Mouse (Mus musculus) heart, adult 8-10 months (tissue): ENCODE measurements at regions not wholly inside any gene's neighbourhood (a gene's known extent, or its start where the extent isn't known, plus 50 kb on each side); places are given as distances from the start of the nearest gene placed in this dataset.

Experiments
- DNase-seq: peaks from one replicate; pipeline ENCODE4 v3.0.0; 2022; ENCODE audit warnings: low spot score

DNA sequence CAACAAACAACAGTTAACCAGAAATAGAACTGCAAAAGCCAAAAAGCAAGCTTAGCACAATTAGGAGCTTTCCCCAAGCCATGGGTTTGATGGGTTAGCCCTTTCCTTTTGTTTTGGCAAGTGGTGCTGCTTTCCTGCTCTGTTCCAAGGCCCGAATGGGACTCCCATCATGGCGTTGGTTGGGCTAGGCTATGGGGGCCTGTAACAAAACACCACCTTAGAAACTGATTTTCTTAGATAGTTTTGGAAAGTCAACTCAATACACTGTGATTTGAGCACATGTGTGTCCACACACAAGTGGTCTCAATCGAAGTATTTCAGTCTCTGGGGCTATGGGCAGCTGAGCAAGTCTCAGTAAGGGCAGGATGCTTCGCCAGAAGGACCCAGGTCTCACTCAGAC is 470.5 kb upstream of the Kif2a start:
- DNase-seq, result no peak

DNA sequence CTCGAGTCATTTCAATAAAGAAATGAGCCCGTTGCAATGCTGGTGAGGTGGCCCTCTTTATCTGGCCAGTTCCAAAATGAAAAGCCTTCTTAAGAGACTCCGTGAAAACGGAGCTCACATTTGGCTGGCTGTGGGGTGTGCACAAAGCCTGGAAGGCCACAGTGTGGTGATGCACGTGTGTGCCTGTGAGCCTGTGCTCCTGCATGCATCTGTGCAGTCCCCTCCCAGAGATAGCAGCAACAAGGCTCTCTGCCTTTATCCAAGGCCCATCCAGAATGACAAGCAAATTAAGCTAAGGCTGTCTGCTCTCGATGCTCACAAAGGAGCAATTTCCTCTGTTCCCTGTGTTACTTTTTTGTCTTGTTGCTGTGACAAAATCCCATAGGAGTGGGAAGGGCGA is 469.5 kb upstream of the Kif2a start:
- DNase-seq, result no peak

DNA sequence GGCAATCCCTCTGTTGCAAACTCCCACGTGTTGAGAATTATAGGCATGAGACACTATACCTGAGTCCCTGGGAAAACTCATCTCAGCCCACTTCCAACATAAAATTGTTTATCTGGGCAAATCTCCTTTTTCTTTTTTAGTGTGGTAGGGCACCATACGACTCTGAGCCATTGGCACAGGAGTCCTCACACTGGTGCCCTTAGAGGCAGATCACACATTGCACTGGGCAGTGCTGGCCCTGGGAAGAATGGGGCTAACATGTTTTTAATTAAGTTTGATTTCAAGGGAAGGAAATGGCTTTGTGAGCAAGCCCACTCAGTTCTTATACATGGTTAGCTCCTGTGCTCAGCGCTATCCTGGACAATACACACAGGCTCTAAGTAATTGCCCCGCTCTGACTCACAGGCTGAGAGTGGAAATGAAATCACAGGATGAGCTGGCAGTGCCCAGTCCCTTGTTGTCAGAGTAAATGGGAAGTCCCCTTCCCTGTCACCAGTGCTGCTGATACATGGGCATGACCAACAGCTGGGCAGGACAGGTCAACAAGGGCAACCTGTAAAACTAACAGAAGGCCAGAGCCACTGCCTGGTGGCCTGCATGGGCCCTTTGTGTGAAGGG is 463.6 kb upstream of the Kif2a start:
- no peak for DNase-seq

DNA sequence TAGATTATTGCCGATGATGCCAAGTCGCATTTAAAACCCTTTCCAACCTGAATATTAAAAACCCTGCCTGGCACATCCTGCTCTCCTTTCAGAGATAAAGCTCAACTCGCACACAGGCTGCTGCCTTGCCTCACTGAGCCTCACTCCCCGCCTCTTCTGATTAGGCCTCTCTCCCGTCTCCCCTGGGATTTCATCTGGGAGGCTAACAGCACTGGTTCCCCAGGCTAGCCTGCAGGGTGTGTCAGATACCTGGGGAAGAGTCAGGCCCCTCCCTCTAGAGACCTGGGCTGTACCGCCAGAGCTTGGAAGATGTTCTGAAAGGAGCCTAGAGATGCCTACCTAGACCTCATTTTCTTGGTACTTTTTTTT is 462.7 kb upstream of the Kif2a start:
- DNase-seq, result no peak

DNA sequence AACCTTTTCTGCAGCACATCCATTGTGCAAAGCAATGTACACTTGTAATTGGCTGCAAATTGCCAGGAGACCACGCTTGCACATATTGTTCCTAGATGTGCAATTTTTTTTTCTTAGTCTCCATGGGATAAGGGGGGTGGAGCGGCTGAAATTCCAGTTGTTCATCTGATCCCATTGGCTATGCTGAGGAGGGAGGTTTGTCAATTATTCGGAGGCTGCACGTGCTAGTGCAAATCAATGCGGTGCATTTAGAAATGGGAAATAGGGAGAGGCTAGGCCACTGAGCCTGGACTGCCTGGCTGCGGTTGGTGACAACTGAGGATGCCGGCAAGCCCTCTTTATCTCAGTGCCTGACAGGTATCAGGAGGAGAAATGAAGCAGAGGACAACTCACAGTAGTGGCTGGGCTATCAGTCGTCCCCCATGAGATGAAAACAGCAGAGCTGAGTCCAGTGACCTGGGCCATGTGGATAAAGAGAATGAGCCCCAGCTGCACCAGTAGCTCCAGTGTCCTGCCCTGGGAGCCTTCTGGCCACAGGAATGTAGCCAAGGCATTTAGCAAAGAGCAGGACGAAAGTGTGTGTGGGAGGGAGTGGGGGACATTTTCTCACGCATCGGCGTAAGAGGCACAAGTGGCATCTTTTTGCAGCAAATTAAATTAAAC is 462.2 kb upstream of the Kif2a start:
- DNase-seq, result no peak

DNA sequence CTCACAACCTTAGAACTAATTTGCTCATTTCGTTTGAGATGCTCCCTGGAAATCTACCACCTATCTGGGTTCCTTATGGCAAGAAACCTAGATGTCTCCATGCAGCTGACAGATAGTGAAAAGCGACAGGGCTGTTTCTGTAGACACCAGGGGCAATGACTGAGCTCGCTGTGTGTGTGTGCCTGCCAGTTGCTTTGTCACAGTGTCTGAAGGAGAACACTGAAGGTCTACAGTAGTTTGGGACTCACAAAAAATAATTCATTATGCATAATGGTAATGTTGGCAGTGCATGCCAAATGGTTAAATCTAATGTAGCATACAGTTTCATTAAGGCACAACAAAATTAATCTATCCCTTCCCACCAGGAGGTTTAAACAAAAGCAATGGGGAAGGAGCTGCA is 453.2 kb upstream of the Kif2a start:
- no peak for DNase-seq

DNA sequence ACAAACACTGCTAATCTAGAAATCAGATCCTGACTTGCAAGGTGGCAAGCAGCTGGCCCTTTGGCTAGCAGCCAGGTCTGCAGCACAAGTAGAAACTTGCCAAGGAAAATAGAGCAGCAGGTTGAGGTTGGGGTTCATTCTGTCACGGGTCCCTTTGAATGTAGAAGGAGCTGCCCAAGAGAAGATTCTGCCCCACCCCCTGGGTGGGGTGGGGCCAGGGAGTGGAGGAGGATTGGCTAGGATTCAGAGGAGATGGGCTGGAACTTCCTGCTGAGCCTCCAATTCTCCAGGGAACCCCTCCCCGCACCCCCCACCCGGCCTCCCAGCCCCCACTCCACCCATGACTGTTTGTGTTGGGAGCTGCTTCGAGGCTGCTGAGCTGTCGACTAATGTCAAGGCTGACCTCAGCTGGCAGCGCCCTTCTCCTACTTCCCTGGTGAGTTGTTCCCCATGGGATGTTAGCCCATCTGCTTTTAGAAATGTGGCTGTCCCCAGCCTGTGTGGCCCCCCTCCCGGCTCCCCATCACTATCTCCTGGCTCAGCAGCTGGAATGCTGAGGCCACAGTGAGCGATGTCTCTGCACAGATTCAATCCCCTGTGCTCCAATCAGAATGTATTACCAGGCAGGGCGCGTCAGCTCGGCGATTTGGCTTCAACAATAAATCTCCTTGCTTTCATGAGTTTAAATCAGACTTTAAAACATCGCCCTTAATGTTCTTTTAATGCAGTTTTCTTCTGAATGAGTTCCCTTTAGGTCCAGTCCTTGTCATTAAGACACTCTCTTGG is 447.8 kb upstream of the Kif2a start:
- DNase-seq, result peak; percentile 24

DNA sequence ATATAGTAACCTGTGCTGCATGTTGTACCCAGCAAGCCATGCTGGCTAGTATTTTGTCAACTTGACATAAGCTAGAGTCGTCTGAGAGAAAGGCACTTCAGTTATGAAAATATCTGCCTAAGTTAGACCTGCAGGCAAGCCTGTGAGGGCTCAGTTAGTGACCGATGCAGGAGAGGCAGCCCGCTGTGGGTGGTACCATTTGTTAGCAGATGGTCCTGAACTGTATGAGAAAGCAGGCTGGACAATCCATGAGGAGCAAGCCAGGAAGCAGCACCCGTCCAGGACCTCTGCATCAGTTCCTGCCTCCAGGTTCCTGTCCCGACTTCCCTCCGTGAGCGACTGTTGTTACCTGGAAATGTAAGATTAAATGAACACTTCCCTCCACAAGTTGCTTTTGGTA is 440.9 kb upstream of the Kif2a start:
- DNase-seq, result no peak

DNA sequence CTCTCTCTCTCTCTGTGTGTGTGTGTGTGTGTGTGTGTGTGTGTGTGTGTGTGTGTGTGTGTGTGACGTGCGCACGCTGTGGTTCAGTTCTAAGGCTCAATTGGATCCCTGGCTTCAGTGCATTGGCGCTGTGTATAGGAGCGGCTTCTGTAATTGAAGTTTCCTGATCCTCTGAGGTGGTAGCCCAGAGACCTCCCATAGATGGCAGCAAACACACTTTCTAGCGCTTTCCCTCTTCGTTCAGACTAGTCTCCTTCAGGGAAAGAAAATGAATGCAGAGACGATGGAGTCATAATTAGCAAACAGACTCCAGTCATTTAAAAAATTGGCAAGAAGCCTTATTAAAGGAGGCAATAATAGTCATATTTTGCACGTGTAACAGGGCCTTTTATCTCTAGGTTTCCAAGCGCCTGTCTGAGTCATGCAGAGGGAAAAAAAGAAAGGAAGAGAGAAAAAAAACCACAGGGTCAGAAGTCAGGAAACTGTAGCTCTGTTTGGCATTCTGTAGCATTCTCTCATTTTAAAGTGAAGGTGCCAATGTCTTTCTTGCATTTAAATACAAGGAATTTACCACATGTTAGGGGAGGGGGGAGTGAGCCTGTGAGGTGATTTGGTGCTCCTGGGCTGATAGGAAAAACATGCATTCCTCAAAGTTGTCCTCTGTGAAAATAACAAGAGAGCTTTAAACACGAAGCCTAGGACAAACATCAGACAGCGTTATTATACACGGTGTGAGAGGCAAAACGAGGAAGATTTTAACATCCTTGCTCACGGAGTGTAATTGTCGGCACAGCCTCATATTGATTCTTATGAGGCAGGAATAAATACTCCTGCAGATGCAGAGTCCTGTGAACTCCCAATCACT is 439.4 kb upstream of the Kif2a start:
- DNase-seq, result peak; percentile 62

DNA sequence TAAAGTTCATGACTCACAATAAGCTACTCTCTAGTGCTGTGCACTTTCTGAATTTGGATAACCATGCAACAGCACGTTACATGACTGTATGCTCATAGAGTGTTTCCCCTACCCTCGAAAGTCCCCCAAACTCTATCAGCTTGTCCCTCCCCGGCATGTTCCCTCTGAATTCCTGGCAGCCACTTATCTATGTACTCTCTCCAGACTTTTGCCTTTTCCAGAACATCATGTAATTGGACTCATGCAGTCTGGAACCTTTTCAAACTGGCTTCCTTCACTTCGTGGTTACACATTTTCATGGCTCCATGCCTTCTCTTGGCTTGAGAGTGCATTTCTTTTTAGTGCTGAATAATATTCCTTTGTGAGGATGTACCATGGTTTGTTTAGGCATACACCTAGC is 436.8 kb upstream of the Kif2a start:
- peak; percentile 65 for DNase-seq

DNA sequence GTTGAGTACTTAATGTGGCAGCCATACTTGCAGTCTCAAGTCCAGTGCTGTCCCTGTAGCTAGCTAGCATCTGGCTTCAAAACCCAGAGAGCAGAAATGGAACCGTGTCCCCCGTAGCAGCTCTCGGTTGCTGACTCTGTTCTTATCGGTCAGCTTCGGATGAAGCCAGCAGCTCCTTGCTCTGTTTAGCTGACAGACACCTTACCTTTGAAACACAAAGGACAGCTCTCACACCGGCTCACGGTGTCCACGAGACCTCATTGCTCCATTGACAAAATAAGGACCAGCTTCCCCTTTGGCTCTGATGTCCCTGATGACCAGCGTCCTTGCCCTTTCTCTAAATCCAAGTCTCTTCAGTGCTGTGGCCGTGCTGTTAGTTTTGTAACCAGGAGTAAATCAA is 435.3 kb upstream of the Kif2a start:
- DNase-seq, result no peak

DNA sequence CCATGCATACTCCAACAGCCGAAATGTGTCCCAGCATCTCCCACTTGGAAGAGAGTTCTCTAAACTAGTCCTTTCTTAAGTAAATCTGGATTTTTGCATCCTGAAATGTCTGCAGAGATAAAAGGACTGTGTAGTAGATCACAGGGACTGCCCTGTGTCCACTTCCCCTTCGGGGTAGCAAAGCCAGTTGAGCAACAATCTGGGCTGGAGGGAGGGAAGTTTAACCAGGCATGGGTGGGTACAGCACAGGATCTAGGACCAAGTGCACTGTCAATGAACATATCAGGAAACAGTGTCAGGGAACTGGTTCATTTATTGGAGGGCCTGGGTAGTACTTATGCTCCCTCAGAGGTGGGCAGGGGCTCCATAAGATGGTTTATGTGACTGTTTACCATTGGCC is 434.5 kb upstream of the Kif2a start:
- no peak for DNase-seq

DNA sequence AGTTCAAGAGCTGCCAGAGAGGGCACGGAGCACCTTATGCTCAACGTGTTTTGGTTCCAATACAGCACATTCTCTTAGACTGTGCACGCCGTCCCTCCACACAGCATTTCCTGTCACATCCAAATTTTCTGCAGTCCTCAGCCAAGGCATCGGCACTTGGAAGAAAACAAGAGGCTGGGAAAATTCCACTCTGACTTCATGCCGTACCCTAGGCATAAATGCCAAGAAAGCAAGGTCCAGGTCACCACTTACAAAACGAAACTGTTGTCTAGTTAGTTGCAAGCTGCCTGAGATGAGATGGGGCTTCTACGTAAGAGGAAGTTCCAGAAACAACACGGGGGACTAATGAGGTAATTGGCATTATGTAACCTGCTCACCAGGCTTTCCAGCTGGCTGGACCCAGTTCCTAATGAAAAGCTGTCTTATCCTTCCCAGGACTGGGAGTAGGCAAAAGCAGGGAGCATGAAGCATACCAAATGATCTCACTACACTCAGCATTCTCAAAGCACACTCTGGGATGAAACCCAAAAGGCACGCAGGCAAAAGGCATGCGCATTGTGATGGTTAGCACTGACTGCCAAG is 427.8 kb upstream of the Kif2a start:
- DNase-seq, result peak; percentile 67

DNA sequence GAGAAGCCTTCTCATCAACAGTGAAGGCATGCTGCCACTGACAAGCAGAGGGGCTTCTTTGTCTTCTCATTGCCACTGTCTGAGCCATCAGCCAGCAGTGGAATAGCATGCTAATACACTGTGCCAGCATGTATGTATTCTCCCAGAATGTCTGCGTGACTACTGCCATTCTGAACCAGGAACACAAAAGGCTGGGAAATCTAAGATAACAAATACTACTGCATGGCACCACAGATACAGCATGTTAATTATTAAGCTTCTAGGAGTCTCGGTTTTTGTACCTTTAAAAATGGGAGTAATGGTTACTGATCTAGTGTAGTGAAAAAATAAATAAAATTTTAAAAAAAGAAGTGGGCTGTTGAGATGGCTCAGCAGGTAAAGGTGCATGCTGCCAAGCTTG is 425.9 kb upstream of the Kif2a start:
- DNase-seq, result no peak

DNA sequence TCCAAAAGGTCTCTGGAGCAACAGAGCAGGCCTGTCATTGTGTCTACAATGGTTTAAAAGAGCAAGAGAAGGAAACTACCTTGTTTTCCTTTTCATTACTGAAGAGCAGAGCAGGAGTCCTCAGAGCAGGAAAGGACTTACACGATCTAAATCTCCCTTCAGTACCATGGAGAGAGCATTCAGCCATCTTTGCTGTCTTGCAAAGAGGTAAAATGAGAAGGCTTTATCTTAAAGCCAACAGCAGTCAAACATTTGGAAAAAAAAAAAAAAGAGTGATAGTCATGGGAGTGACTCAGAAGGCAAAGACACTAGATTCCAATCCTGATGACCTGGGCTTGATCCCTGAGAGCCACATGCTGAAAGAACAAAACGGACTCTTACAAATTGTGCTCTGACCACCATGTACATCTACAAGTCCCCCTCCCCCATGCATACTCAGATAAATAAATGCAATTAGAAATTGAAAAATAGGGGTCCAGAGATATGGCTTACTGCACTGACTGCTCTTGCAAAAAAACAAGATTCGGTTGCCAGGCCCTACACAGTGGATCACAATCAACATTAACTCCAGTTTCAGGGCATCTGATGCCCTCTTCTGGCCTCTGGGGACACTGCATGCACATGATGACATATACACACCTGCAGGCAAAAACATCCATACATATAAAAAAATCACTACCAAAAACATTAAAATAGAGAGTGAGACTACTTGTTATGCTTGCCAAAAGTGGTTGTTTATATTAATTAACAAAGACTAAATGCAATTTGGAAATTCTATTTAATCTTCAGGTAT is 397.6 kb upstream of the Kif2a start:
- DNase-seq, result no peak

DNA sequence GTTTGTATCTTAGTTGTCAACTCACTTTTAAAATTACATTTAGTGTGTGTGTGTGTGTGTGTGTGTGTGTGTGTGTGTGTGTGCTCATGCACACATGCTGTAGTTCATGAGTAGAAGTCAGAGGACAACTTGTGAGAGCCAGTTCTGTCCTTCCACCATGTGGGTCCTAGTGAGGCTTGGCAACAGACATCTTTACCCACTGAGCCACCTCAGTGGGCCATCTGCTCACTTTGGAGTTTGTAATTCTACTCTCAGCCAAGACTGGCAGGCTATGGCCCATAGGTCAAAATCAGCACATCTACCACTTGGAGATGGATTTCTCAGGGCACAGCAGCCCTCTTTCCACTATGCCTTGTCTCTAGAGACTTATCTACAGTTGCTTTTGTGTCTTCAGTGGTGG is 388.3 kb upstream of the Kif2a start:
- DNase-seq, result no peak

DNA sequence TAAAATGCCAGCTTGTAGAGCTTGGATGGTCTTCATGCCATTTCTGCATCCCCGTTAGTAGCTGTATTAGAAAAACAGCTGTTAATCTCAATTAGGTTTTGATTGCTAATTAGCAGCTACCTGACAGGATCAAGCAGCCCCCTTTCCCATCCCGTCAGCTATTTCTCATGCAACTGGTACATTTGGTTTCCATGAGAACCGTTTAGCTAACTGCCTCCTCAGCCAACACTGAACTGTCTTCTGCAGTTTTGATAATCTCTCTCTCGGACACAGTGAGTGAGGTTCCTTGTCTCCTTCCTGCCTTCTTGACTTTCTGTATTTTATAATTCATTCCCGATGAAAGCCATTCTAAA is 385.7 kb upstream of the Kif2a start:
- DNase-seq, result no peak

DNA sequence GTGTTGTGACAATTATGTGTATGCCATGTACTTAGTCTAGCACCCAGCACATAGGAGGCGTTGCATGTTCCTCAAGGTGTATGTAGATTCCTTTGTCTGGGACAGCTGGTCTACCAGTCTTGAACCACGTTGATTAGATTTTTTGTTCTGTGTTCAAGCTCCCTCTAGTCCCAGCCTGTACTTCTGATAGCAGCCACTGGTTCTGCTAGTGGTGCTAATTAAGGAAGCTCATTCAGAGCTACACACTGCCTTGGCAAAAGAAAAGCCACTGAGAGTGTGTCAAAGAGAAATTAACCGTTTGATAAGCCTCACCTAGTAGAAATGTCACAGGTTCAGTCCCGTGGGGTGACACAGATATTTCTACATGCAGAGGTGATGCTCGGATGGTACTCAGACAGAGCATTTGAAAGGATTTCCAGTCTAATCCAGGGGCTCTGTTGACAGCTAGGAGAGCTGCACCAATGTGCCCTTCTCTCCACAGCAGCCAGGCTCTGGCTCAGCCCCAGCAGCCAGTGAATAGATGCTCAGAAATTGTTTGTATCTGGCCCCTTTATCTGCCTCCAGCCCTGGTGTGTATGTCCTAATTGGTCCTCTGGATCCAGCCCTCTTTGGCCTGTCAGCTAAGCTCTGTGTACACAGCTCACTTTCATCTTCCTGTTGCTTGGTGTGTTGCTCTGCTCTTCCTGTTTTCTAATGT is 385.2 kb upstream of the Kif2a start:
- DNase-seq, result no peak

DNA sequence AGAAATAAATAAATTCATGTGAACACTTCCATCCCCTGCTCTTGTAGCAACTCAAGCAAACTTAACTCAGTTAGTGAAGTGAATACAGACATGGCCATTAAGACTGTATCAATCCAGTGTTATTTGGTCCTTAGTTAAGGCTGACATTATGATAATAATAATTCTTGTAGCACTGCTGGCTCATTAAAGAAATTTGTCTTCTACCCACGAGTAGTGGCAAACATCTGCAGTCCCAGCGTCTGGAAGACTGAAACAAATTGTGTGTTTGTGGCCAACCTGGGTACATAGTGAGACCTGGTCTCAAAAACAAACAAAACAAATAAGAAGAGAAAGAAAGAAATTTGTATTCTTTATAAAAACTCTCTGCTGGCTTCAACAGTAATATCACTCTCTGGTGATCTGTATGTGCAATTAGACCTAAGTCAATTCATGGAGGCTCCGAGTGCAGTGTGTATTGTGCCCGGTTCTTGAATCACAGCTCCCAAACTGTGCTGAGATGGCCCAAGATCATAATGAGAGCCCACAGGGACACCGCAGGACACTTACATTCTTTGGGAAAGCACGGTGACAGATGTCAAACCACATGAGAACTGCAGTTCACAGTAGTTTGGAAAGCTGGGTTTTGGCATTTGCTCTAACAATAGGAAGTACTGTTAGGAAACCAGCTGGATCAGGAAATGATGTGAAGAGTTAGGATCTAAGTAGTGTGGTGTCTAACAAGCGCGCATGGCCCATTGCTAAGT is 376.9 kb upstream of the Kif2a start:
- DNase-seq, result no peak

DNA sequence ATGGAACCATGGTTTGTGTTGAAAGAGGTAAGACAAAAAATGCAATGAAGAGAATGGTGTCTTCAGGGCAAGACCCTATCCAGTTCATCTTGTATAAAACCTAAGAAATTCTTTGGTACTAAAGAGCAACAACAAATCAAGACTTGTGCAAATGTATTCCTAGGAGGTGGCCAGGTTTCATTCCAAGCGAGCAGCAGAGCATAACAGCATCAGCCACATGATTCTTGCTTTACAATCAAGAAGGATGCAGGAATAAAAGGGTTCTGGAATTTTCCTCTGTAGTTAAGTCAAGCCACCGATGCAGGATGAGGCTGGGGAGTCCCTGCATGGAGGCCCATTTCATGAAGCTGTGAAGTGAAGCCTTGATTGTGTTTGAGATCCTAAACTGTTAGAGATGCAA is 374.1 kb upstream of the Kif2a start:
- no peak for DNase-seq
